Mouse (Mus musculus) forebrain, embryonic 11.5 days (tissue): ENCODE measurements around the gene E130114P18Rik. TPM values are rescaled to one million over a fixed set of nuclear protein-coding genes. Genes with fewer than 3 reads are reported as not detected.

ENCODE experiments used
- ATAC-seq: fragments of 200-750 bp; cut with Nextera tagmentation; replicated peaks from 2 replicates; pipeline ENCODE4 v1.8.0; 2017; ENCODE audit warnings: moderate TSS enrichment; ENCODE audit not compliant: low FRiP score
- DNase-seq: peaks from one replicate; pipeline ENCODE4 v3.0.0-alpha.2; 2017; ENCODE audit warnings: low spot score
- H3K27ac ChIP-seq: fragments of 300-500 bp; sonication (generic); 2 replicates; pipeline ENCODE4 v1.5.1; 2014; ENCODE audit warnings: low read depth, low read length
- H3K27me3 ChIP-seq: fragments of 300-500 bp; sonication (generic); 2 replicates; pipeline ENCODE4 v1.6.1; 2014; ENCODE audit warnings: mild to moderate bottlenecking, low read length, mixed read lengths; ENCODE audit not compliant: control insufficient read depth, insufficient read depth
- H3K36me3 ChIP-seq: fragments of 300-500 bp; sonication (generic); 2 replicates; pipeline ENCODE4 v1.6.1; 2014; ENCODE audit warnings: mild to moderate bottlenecking, low read length, moderate library complexity, mixed read lengths; ENCODE audit not compliant: control insufficient read depth, insufficient read depth
- H3K4me1 ChIP-seq: fragments of 300-500 bp; sonication (generic); replicated peaks from 2 replicates; pipeline ENCODE4 v1.6.1; 2014; ENCODE audit warnings: low read length, mixed read lengths; ENCODE audit not compliant: control insufficient read depth, insufficient read depth
- H3K4me2 ChIP-seq: fragments of 300-500 bp; sonication (generic); 2 replicates; pipeline ENCODE4 v1.6.1; 2014; ENCODE audit warnings: low read depth, mild to moderate bottlenecking, low read length, moderate library complexity, mixed read lengths; ENCODE audit not compliant: severe bottlenecking
- H3K4me3 ChIP-seq: fragments of 300-500 bp; sonication (generic); 2 replicates; pipeline ENCODE4 v1.5.1; 2014; ENCODE audit warnings: low read depth, low read length
- H3K9ac ChIP-seq: fragments of 300-500 bp; sonication (generic); 2 replicates; pipeline ENCODE4 v1.6.1; 2014; ENCODE audit warnings: low read length
- H3K9me3 ChIP-seq: fragments of 300-500 bp; sonication (generic); 2 replicates; pipeline ENCODE4 v1.6.1; 2016; ENCODE audit warnings: low read length, mixed read lengths; ENCODE audit not compliant: control insufficient read depth
- WGBS: fragments of 180-500 bp; shearing (Covaris S2); extraction: QIAGEN DNeasy Blood & Tissue Kit; methylation state at CpG from one replicate; pipeline ENCODE4 v1.1.7; 2014; 5-methylcytosine and 5-hydroxymethylcytosine counted together
- polyA plus RNA-seq: library from polyadenylated mRNA; unstranded; fragments of >200 nt; fragmentation: Nextera tagmentation; extraction: Ambion mirVana; gene quantifications from 2 replicates; pipeline ENCODE4 v1.2.1, GENCODE M21; 2014

E130114P18Rik gene
- polyA plus RNA-seq, 1 experiment from 2014 or later, result 45.7 TPM

GRCm38 (mm10) chr4:97577431-97577830, 200.4 kb downstream of the E130114P18Rik start:
- H3K27me3 ChIP-seq, result no peaks in the 10 kb centered on the region
- H3K4me1 ChIP-seq, result peaks cover 8% of the 10 kb centered on the region
- no peak overlapping the region for H3K4me3 ChIP-seq
- 67% methylated on average over 5 of the region's 5 CpGs for WGBS
- H3K9me3 ChIP-seq, result no peaks in the 10 kb centered on the region
- no peak for DNase-seq
- no peak overlapping the region for H3K27ac ChIP-seq
- no peak for ATAC-seq
- no peak overlapping the region for H3K9ac ChIP-seq
- H3K4me2 ChIP-seq, result no peak overlapping the region
- no peaks in the 10 kb centered on the region for H3K36me3 ChIP-seq

GRCm38 (mm10) chr4:97575447-97575846, 202.4 kb downstream of the E130114P18Rik start:
- no peaks in the 10 kb centered on the region for H3K36me3 ChIP-seq
- H3K4me1 ChIP-seq, result peaks cover 4% of the 10 kb centered on the region
- no peak overlapping the region for H3K27ac ChIP-seq
- H3K9ac ChIP-seq, result no peak overlapping the region
- WGBS, result 54% methylated on average over 5 of the region's 5 CpGs
- no peak overlapping the region for H3K4me3 ChIP-seq
- H3K9me3 ChIP-seq, result no peaks in the 10 kb centered on the region
- DNase-seq (no peak), ATAC-seq (0 out of 2 replicates have a peak, but pooled peaks have one; percentile 27)
- H3K27me3 ChIP-seq, result no peaks in the 10 kb centered on the region
- H3K4me2 ChIP-seq, result no peak overlapping the region

GRCm38 (mm10) chr4:97569320-97569719, 208.6 kb downstream of the E130114P18Rik start:
- DNase-seq, result no peak
- no peak for ATAC-seq
- Histone ChIP-seq H3K27me3 (no peaks in the 10 kb centered on the region), H3K36me3 (no peaks in the 10 kb centered on the region), H3K27ac (no peak overlapping the region), H3K4me1 (no peaks in the 10 kb centered on the region), H3K9me3 (no peaks in the 10 kb centered on the region), H3K9ac (no peak overlapping the region), H3K4me3 (no peak overlapping the region), H3K4me2 (no peak overlapping the region)
- whole genome bisulfite sequencing, result 76% methylated on average over 3 of the region's 3 CpGs

- ATAC-seq, result peak; percentile 27; the same call in 1 of the 2 replicates
- Histone ChIP-seq H3K9me3 (no peaks in the 10 kb centered on the region), H3K27ac (no peak overlapping the region), H3K9ac (no peak overlapping the region), H3K4me1 (no peaks in the 10 kb centered on the region), H3K4me3 (no peak overlapping the region), H3K36me3 (no peaks in the 10 kb centered on the region), H3K4me2 (no peak overlapping the region), H3K27me3 (no peaks in the 10 kb centered on the region)
- no peak for DNase-seq
- WGBS, result 31% methylated on average over 4 of the region's 4 CpGs
Observed at GRCm38 (mm10) chr4:97564656-97565055, 213.2 kb downstream of the E130114P18Rik start.

GRCm38 (mm10) chr4:97564199-97564598, 213.7 kb downstream of the E130114P18Rik start:
- H3K9ac ChIP-seq, result no peak overlapping the region
- ATAC-seq (no peak), DNase-seq (no peak)
- H3K4me1 ChIP-seq, result no peaks in the 10 kb centered on the region
- H3K9me3 ChIP-seq, result no peaks in the 10 kb centered on the region
- H3K4me2 ChIP-seq, result no peak overlapping the region
- no peak overlapping the region for H3K4me3 ChIP-seq
- WGBS, result 87% methylated on average over 6 of the region's 6 CpGs
- no peaks in the 10 kb centered on the region for H3K27me3 ChIP-seq
- H3K36me3 ChIP-seq, result no peaks in the 10 kb centered on the region
- H3K27ac ChIP-seq, result no peak overlapping the region

- no peak overlapping the region for H3K27ac ChIP-seq
- no peaks in the 10 kb centered on the region for H3K27me3 ChIP-seq
- H3K9ac ChIP-seq, result no peak overlapping the region
- no peaks in the 10 kb centered on the region for H3K36me3 ChIP-seq
- DNase-seq (no peak), ATAC-seq (no peak)
- no peak overlapping the region for H3K4me3 ChIP-seq
- 69% methylated on average over 2 of the region's 2 CpGs for WGBS
- H3K4me1 ChIP-seq, result no peaks in the 10 kb centered on the region
- H3K4me2 ChIP-seq, result no peak overlapping the region
- no peaks in the 10 kb centered on the region for H3K9me3 ChIP-seq
Observed at GRCm38 (mm10) chr4:97557585-97557984, 220.3 kb downstream of the E130114P18Rik start.

GRCm38 (mm10) chr4:97544016-97544415, 233.9 kb downstream of the E130114P18Rik start:
- H3K36me3 ChIP-seq, result no peaks in the 10 kb centered on the region
- H3K9me3 ChIP-seq, result no peaks in the 10 kb centered on the region
- no peak overlapping the region for H3K4me2 ChIP-seq
- H3K27me3 ChIP-seq, result no peaks in the 10 kb centered on the region
- no peak overlapping the region for H3K9ac ChIP-seq
- ATAC-seq, result no peak
- no peaks in the 10 kb centered on the region for H3K4me1 ChIP-seq
- H3K4me3 ChIP-seq, result no peak overlapping the region
- 47% methylated on average over 5 of the region's 5 CpGs for WGBS
- DNase-seq, result no peak
- no peak overlapping the region for H3K27ac ChIP-seq

GRCm38 (mm10) chr4:97532072-97532471, 245.8 kb downstream of the E130114P18Rik start:
- H3K4me1 ChIP-seq, result no peaks in the 10 kb centered on the region
- WGBS, result 71% methylated on average over 2 of the region's 2 CpGs
- no peak overlapping the region for H3K4me3 ChIP-seq
- DNase-seq (no peak), ATAC-seq (no peak)
- H3K27me3 ChIP-seq, result no peaks in the 10 kb centered on the region
- H3K9me3 ChIP-seq, result no peaks in the 10 kb centered on the region
- H3K4me2 ChIP-seq, result no peak overlapping the region
- no peak overlapping the region for H3K27ac ChIP-seq
- H3K36me3 ChIP-seq, result no peaks in the 10 kb centered on the region
- no peak overlapping the region for H3K9ac ChIP-seq

GRCm38 (mm10) chr4:97528517-97528916, 249.4 kb downstream of the E130114P18Rik start:
- Histone ChIP-seq H3K4me1 (no peaks in the 10 kb centered on the region), H3K27me3 (no peaks in the 10 kb centered on the region), H3K9me3 (no peaks in the 10 kb centered on the region), H3K4me3 (no peak overlapping the region), H3K4me2 (no peak overlapping the region), H3K9ac (no peak overlapping the region), H3K27ac (no peak overlapping the region), H3K36me3 (no peaks in the 10 kb centered on the region)
- DNase-seq (no peak), ATAC-seq (no peak)
- WGBS, result 92% methylated on average over 2 of the region's 2 CpGs
